Mouse (Mus musculus) heart, adult 2 months (tissue): Measurements from ENCODE around the gene Maf. TPM values are rescaled to one million over a fixed set of nuclear protein-coding genes. Genes with fewer than 3 reads are reported as not detected.

Experiments
- DNase-seq, 2 experiments: peaks; one replicate each; pipeline ENCODE4 v3.0.0; 2021
- H3K27ac ChIP-seq: fragments of 200-600 bp; 2 replicates; pipeline ENCODE4 v1.8.1; 2022
- H3K27me3 ChIP-seq: fragments of 200-500 bp; 2 replicates; pipeline ENCODE4 v1.6.1; 2012; ENCODE audit warnings: mild to moderate bottlenecking, low read length, inconsistent platforms, mixed read lengths; ENCODE audit not compliant: control insufficient read depth, insufficient read depth
- H3K36me3 ChIP-seq: fragments of 200-500 bp; 2 replicates; pipeline ENCODE4 v1.6.1; 2012; ENCODE audit warnings: low read length, inconsistent platforms; ENCODE audit not compliant: control insufficient read depth, insufficient read depth
- H3K4me1 ChIP-seq: fragments of 200-500 bp; 2 replicates; pipeline ENCODE4 v1.6.1; 2011; ENCODE audit warnings: low read length; ENCODE audit not compliant: control insufficient read depth, insufficient read depth
- H3K4me3 ChIP-seq: fragments of 200-600 bp; 2 replicates; pipeline ENCODE4 v1.8.1; 2022
- H3K79me2 ChIP-seq: fragments of 200-500 bp; replicated peaks from 2 replicates; pipeline ENCODE4 v1.6.1; 2012; ENCODE audit warnings: mild to moderate bottlenecking, inconsistent platforms, low read length, moderate library complexity, mixed read lengths; ENCODE audit not compliant: control insufficient read depth, insufficient read depth
- H3K9ac ChIP-seq: fragments of 200-500 bp; 2 replicates; pipeline ENCODE4 v1.6.1; 2012; ENCODE audit warnings: low read depth, mild to moderate bottlenecking, control low read depth, inconsistent platforms, low read length, mixed read lengths
- CTCF ChIP-seq: fragments of 200-600 bp; IDR thresholded peaks from 2 replicates; pipeline ENCODE4 v1.8.1; 2022; ENCODE audit warnings: antibody characterized with exemption, mild to moderate bottlenecking, moderate library complexity
- EP300 ChIP-seq: fragments of 200-500 bp; IDR thresholded peaks from 2 replicates; pipeline ENCODE4 v1.6.1; 2011; ENCODE audit warnings: low read depth, low read length, control low read depth; ENCODE audit not compliant: insufficient read depth
- POLR2A ChIP-seq: fragments of 200-500 bp; IDR thresholded peaks from 2 replicates; pipeline ENCODE4 v1.6.1; 2011; ENCODE audit warnings: mild to moderate bottlenecking, low read depth, low read length, control low read depth; ENCODE audit not compliant: insufficient read depth
- WGBS: fragments of 180-500 bp; shearing (Covaris S2); methylation state at CpG from one replicate; pipeline ENCODE4 v1.1.7; 2018; 5-methylcytosine and 5-hydroxymethylcytosine counted together
- intact Hi-C: fragments of 180-260 bp; cut with DNase I; formaldehyde crosslinking; loops from one replicate; pipeline ENCODE4 v1.15.1; 2025
- polyA plus RNA-seq: library from polyadenylated mRNA; depleted of rRNA; stranded (reverse); fragments of >200 nt; gene quantifications from 2 replicates; pipeline ENCODE4 v1.2.3, GENCODE M21; 2012
- total RNA-seq, 2 experiments: library from RNA; stranded (reverse); gene quantifications; 2 replicates each; pipeline ENCODE4 v1.2.3; 2021

Maf gene
- total and polyA plus RNA-seq, 3 experiments = 2.9 to 8.6 (median 7.8) TPM

- no peaks in the 10 kb centered on the region for H3K79me2 ChIP-seq
- under 1% methylated on average over 19 of the region's 19 CpGs for WGBS
- no peaks in the 10 kb centered on the region for H3K4me1 ChIP-seq
- peak; percentile 77 for TF ChIP-seq CTCF
- TF ChIP-seq EP300 = no peak
- peaks cover 4% of the 10 kb centered on the region for H3K27me3 ChIP-seq
- H3K36me3 ChIP-seq = no peaks in the 10 kb centered on the region
- H3K9ac ChIP-seq = no peak overlapping the region
- intact Hi-C loops = loop anchor here (1.0 to 5.0 kb wide), 6 partner anchors 307 to 1257 kb away; no protein-coding TSS in a partner anchor
- H3K27ac ChIP-seq = no peak overlapping the region
- peak; percentile 67 to 74 for DNase-seq
- peak overlapping the region; percentile 33 for H3K4me3 ChIP-seq
These were observed 1.6 kb upstream of the Maf start for GRCm38 (mm10) chr8:115708936-115709780.

GRCm38 (mm10) chr8:115706861-115707730, 498 bp downstream of the Maf start:
- no peaks in the 10 kb centered on the region for H3K4me1 ChIP-seq
- peak; percentile 80 to 83 for DNase-seq
- peak overlapping the region; percentile 80 for H3K9ac ChIP-seq
- H3K4me3 ChIP-seq = peak overlapping the region; percentile 77
- intact Hi-C loops = loop anchor here (5.0 kb wide), 3 partner anchors 305 to 1255 kb away; no protein-coding TSS in a partner anchor
- no peaks in the 10 kb centered on the region for H3K36me3 ChIP-seq
- peaks cover 2% of the 10 kb centered on the region for H3K27me3 ChIP-seq
- under 1% methylated on average over 54 of the region's 76 CpGs for WGBS
- no peak for TF ChIP-seq POLR2A
- no peak for TF ChIP-seq CTCF
- TF ChIP-seq EP300 = no peak
- H3K27ac ChIP-seq = peak overlapping the region; percentile 67
- no peaks in the 10 kb centered on the region for H3K79me2 ChIP-seq

GRCm38 (mm10) chr8:115706411-115706860, 1.2 kb downstream of the Maf start:
- Histone ChIP-seq H3K4me1 (no peaks in the 10 kb centered on the region), H3K27me3 (peaks cover 2% of the 10 kb centered on the region), H3K27ac (peak overlapping the region; percentile 67), H3K79me2 (no peaks in the 10 kb centered on the region), H3K36me3 (no peaks in the 10 kb centered on the region), H3K4me3 (peak overlapping the region; percentile 77), H3K9ac (peak overlapping the region; percentile 80)
- peak in 1 of 2 experiments; percentile 72 for DNase-seq
- no peak for TF ChIP-seq POLR2A
- TF ChIP-seq CTCF = no peak
- no peak for TF ChIP-seq EP300
- 1% methylated on average over 39 of the region's 39 CpGs for WGBS
- intact Hi-C loops = loop anchor here (5.0 kb wide), 3 partner anchors 304 to 1254 kb away; no protein-coding TSS in a partner anchor

- peak overlapping the region; percentile 33 for H3K9ac ChIP-seq
- H3K36me3 ChIP-seq = no peaks in the 10 kb centered on the region
- peaks cover 2% of the 10 kb centered on the region for H3K27me3 ChIP-seq
- WGBS = 7% methylated on average over 36 of the region's 36 CpGs
- H3K4me1 ChIP-seq = no peaks in the 10 kb centered on the region
- H3K79me2 ChIP-seq = no peaks in the 10 kb centered on the region
- peak overlapping the region; percentile 52 for H3K4me3 ChIP-seq
- TF ChIP-seq EP300 (no peak), CTCF (peak; percentile 46), POLR2A (no peak)
- peak overlapping the region; percentile 40; the same call in 1 of the 2 replicates for H3K27ac ChIP-seq
- intact Hi-C loops = loop anchor here (5.0 kb wide), 3 partner anchors 303 to 1253 kb away; no protein-coding TSS in a partner anchor
- DNase-seq = peak; percentile 49 to 63
These were observed 1.9 kb downstream of the Maf start for GRCm38 (mm10) chr8:115705591-115706110.

GRCm38 (mm10) chr8:115703056-115703455, 4.5 kb downstream of the Maf start:
- no peaks in the 10 kb centered on the region for H3K36me3 ChIP-seq
- H3K79me2 ChIP-seq = no peaks in the 10 kb centered on the region
- H3K9ac ChIP-seq = no peak overlapping the region
- intact Hi-C loops = no loop called here
- no peaks in the 10 kb centered on the region for H3K4me1 ChIP-seq
- H3K27ac ChIP-seq = no peak overlapping the region
- DNase-seq = no peak
- TF ChIP-seq CTCF (no peak), EP300 (no peak), POLR2A (no peak)
- peaks cover 2% of the 10 kb centered on the region for H3K27me3 ChIP-seq
- H3K4me3 ChIP-seq = no peak overlapping the region
- WGBS = 90% methylated on average over 4 of the region's 4 CpGs
